ENCODE assay signal across 20 mouse cellular contexts in the genomic region with DNA sequence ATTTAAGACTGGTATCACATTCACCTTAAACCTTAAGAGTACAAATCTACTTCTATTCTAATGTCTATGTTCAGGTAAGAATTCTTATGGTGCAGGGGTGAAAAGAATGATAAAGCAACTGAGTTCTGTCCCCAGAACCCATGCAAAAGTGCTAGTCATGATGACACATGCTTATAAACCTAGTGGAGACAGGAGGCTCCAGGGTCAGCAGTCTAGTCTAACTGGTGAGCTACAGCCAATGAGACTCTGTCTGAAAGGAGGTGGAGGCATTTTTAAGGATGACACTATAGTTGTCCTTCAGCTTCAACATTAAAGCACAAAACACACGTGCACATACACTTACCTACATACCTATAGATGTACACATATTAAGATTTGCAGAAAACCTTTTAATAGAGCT. TPM values are rescaled to one million over a fixed set of nuclear protein-coding genes. Genes with fewer than 3 reads are reported as not detected.
DNase-seq lines count a peak whose midpoint lies in the region; ATAC-seq and TF ChIP-seq lines count a peak whose summit lies in the region.
"Had no signal": no experiment of that assay in that cellular context is flagged by ENCODE, and none has a peak within 500 bp of the region (broad histone marks: within the 10 kb centered on the region; RNA-seq: fewer than 3 reads in every experiment).

No protein-coding gene starts in this region.

- H3K9me3 ChIP-seq in liver, embryonic 12.5 days (replicated peaks), result no peaks in the 10 kb centered on the region
- no peaks in the 10 kb centered on the region for H3K9me3 ChIP-seq in liver, embryonic 14.5 days (ENCODE audit: control insufficient read depth, low read length)
- H3K9me3 ChIP-seq: embryonic facial prominence, embryonic 13.5 days; embryonic facial prominence, embryonic 15.5 days; forebrain, embryonic 13.5 days; forebrain, embryonic 15.5 days had no signal

- no peak overlapping the region for H3K9ac ChIP-seq in liver, embryonic 12.5 days
- no peak overlapping the region for H3K9ac ChIP-seq in liver, embryonic 14.5 days (replicated peaks)
- H3K9ac ChIP-seq: embryonic facial prominence, embryonic 13.5 days; embryonic facial prominence, embryonic 15.5 days; forebrain, embryonic 13.5 days; forebrain, embryonic 15.5 days had no signal

- no peak for TF ChIP-seq EP300 in liver, embryonic 14.5 days (IDR thresholded peaks at IDR 0.05; ENCODE audit: low read depth)

- no peak for DNase-seq in liver
- DNase-seq in liver, embryonic 14.5 days (ENCODE audit: low read depth in 3 of 3, low spot score in 3 of 3), result no peak
- no peak for DNase-seq in thymus, adult 18-20 months
- DNase-seq in urinary bladder, postnatal 36 days (ENCODE audit: low spot score in 2 of 2), result no peak
- DNase-seq: adrenal gland, adult 2 months; adrenal gland, postnatal 10 days; adrenal gland, postnatal 25 days; cerebellum, adult 11 months; cerebellum, adult 18-20 months; cerebellum, adult 8-10 months; cerebellum, adult 9-11 months; cerebellum, postnatal 14 days; cerebellum, postnatal 36 days; embryo, embryonic 11 days had no signal

- peak; percentile 83 for ATAC-seq in liver, embryonic 12.5 days
- 0 out of 2 replicates have a peak, but pooled peaks have one; percentile 43 for ATAC-seq in erythroblast, adult 5-6 weeks (replicated peaks; ENCODE audit: low FRiP score, poor library complexity, severe bottlenecking)
- peak; percentile 61; the same call in 1 of the 2 replicates for ATAC-seq in liver, embryonic 14.5 days (ENCODE audit: insufficient read depth)
- ATAC-seq: forebrain, embryonic 13.5 days; forebrain, embryonic 15.5 days had no signal

- no peak for TF ChIP-seq CTCF in liver, embryonic 14.5 days (IDR thresholded peaks at IDR 0.05; ENCODE audit: low read depth)

- 66% methylated on average over 1 of the region's 1 CpGs for WGBS in liver, embryonic 12.5 days (ENCODE audit: insufficient replicate concordance)
- 91% methylated on average over 1 of the region's 1 CpGs for WGBS in liver, embryonic 14.5 days (ENCODE audit: insufficient replicate concordance)

- H3K4me2 ChIP-seq in liver, embryonic 12.5 days, result no peak overlapping the region
- no peak overlapping the region for H3K4me2 ChIP-seq in liver, embryonic 14.5 days (ENCODE audit: low read depth)
- H3K4me2 ChIP-seq: embryonic facial prominence, embryonic 13.5 days; embryonic facial prominence, embryonic 15.5 days; forebrain, embryonic 13.5 days; forebrain, embryonic 15.5 days had no signal

- H3K4me3 ChIP-seq in liver, embryonic 12.5 days, result no peak overlapping the region
- H3K4me3 ChIP-seq in liver, embryonic 14.5 days (ENCODE audit: insufficient read depth in 1 of 2, low read depth in 2 of 2, low read length in 2 of 2), result no peak overlapping the region
- H3K4me3 ChIP-seq: embryonic facial prominence, embryonic 13.5 days; embryonic facial prominence, embryonic 15.5 days; forebrain, embryonic 13.5 days; forebrain, embryonic 15.5 days had no signal

- no peaks in the 10 kb centered on the region for H3K4me1 ChIP-seq in liver, embryonic 12.5 days
- no peaks in the 10 kb centered on the region for H3K4me1 ChIP-seq in liver, embryonic 14.5 days (replicated peaks; ENCODE audit: control insufficient read depth in 2 of 2, insufficient read depth in 2 of 2, low read length in 1 of 2)
- H3K4me1 ChIP-seq: embryonic facial prominence, embryonic 13.5 days; embryonic facial prominence, embryonic 15.5 days; forebrain, embryonic 13.5 days; forebrain, embryonic 15.5 days had no signal

- H3K36me3 ChIP-seq in liver, embryonic 12.5 days, result peaks cover 98% of the 10 kb centered on the region
- H3K36me3 ChIP-seq in liver, embryonic 14.5 days (replicated peaks; ENCODE audit: control insufficient read depth, insufficient read depth, low read depth), result peaks cover 63% of the 10 kb centered on the region

- H3K27ac ChIP-seq in liver, embryonic 12.5 days, result no peak overlapping the region
- H3K27ac ChIP-seq in liver, embryonic 14.5 days, result no peak overlapping the region
- H3K27ac ChIP-seq: embryonic facial prominence, embryonic 13.5 days; embryonic facial prominence, embryonic 15.5 days; forebrain, embryonic 13.5 days; forebrain, embryonic 15.5 days had no signal

- H3K27me3 ChIP-seq in liver, embryonic 12.5 days (replicated peaks), result no peaks in the 10 kb centered on the region
- no peaks in the 10 kb centered on the region for H3K27me3 ChIP-seq in liver, embryonic 14.5 days (ENCODE audit: control insufficient read depth, insufficient read depth, low read length)
- H3K27me3 ChIP-seq: embryonic facial prominence, embryonic 13.5 days; embryonic facial prominence, embryonic 15.5 days; forebrain, embryonic 13.5 days; forebrain, embryonic 15.5 days had no signal

RNA-seq across cellular contexts. Expression of a gene that starts 44.6 kb away (rescaled TPM):
- polyA plus RNA-seq in liver, embryonic 12.5 days (2016; fragmentation: Nextera tagmentation; extraction: Ambion mirVana), result 9.5 and 11.1 TPM in 2 replicates
- 40.0 and 42.4 TPM in 2 replicates for total RNA-seq in erythroblast, adult 5-6 weeks (2015; ENCODE audit: low replicate concordance)
- total RNA-seq in erythroblast, adult 5-6 weeks (2017; ENCODE audit: low replicate concordance), result 35.7 and 41.1 TPM in 2 replicates
- polyA plus RNA-seq in liver, embryonic 14.5 days (2012; rRNA removed), result 4.7 and 7.3 TPM in 2 replicates
- 7.5 and 7.7 TPM in 2 replicates for polyA plus RNA-seq in liver, embryonic 14.5 days (2014; fragmentation: Nextera tagmentation; extraction: Ambion mirVana)

RNA-seq across cellular contexts. Expression of a gene that starts 57.8 kb away (rescaled TPM):
- polyA plus RNA-seq in liver, embryonic 12.5 days (2016; fragmentation: Nextera tagmentation; extraction: Ambion mirVana), result 16.7 and 17.4 TPM in 2 replicates
- total RNA-seq in erythroblast, adult 5-6 weeks (2015; ENCODE audit: low replicate concordance), result 24.8 and 27.6 TPM in 2 replicates
- 21.0 and 21.6 TPM in 2 replicates for total RNA-seq in erythroblast, adult 5-6 weeks (2017; ENCODE audit: low replicate concordance)
- polyA plus RNA-seq in liver, embryonic 14.5 days (2012; rRNA removed), result 9.4 and 10.9 TPM in 2 replicates
- 9.2 and 10.4 TPM in 2 replicates for polyA plus RNA-seq in liver, embryonic 14.5 days (2014; fragmentation: Nextera tagmentation; extraction: Ambion mirVana)
